Mouse (Mus musculus): ENCODE measurements around the gene Cmtm1. TPM values are rescaled to one million over a fixed set of nuclear protein-coding genes. Genes with fewer than 3 reads are reported as not detected.
A peak's percentile ranks its signal among the peaks of the same experiment; 100 is the strongest.

The Cmtm1 gene
- total RNA-seq, 1 experiment = not detected

DNA sequence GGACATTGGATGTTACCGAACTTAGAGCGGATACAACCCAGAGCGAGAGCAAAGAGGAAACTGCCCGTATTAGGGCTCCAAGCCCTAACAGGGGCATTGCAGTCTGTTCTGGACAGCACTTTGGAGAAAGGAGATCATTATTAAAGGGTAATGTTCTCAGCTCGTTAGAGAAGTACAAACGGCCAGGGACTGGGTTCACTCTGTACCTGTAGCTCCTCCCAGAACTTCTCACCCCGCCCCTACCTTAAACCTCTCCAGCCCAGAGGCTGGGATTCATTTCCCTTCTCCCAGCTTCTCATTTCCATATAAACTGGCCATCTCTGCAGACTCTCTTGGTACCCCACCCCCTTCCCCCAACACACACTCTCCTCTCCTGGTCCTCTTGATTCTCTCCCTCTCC lies 58.5 kb downstream of the Cmtm1 start:
- H3K27ac ChIP-seq (ENCODE audit: insufficient read depth, low read depth, low read length, poor library complexity, severe bottlenecking) = no peak overlapping the region

DNA sequence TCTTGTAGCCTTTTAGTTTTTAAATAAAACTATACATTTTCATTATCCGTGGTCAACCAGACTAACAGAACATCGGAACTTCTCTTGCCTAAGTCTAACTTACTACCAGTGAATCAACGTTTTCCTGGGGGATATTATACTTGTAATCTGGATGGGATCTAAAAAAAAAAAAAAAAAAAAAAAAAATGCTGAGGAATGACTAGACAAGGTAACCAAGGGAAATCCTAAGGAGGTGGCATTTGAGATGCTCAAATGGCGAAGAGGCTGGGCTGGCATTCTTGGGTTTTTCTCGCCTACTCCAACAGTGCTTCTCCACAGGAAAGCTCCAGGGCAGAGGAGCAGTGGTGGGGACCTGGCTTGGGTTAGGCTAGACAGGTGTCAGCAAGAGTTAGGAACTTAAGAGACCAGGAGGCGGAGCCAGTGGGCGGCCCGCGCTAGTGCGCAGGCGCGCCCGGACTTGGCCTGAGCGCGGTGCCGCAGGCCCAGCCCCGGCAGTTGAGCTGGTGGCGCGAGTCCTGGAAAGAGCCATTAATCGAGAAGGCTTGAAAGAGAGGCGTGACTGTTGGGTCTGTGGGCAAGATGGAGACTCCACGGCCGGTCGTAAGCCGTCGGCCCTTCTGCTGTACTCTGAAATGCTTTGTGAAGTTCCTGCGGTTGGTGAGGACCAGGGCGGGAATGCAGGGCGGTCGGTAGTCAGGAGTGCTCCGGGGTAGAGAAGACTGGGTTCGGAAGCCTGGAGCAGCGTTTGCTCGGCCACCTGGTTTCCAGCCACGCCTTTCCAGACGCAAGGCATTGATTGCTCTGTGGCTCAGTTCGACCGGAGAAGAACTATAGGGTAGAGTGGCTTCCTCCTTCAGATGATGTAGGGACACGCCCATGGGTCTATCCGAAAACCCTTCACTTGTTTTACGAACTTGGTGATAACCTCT lies 59.2 kb downstream of the Cmtm1 start, which contains the start of gene Cklf:
Gene Cklf (plus strand): TSS at position 423 of the 929 bp plus-strand sequence.
- Histone ChIP-seq H3K9me3 (ENCODE audit: control insufficient read depth, insufficient read depth, low read depth, low read length) (no peaks in the 10 kb centered on the region), H3K36me3 (ENCODE audit: control insufficient read depth, insufficient read depth, low read length, poor library complexity, severe bottlenecking) (no peaks in the 10 kb centered on the region), H3K27ac (ENCODE audit: insufficient read depth, low read depth, low read length, poor library complexity, severe bottlenecking) (peak within 1 kb of the TSS; percentile 63; the same call in 1 of the 2 replicates), H3K4me1 (ENCODE audit: control insufficient read depth in 2 of 2, insufficient read depth in 2 of 2, low read length in 2 of 2, poor library complexity in 1 of 2) (peaks cover 0 to 6% of the 10 kb centered on the region in 2 experiments; a peak in 1 of 4 replicates), H3K9ac (ENCODE audit: insufficient read depth, low read depth, low read length, poor library complexity, severe bottlenecking) (peak within 1 kb of the TSS; percentile 91), H3K4me3 (ENCODE audit: insufficient read depth in 1 of 2, low read depth in 1 of 2, low read length in 2 of 2, poor library complexity in 1 of 2, severe bottlenecking in 1 of 2) (peak within 1 kb of the TSS; percentile 86 to 88)
- peak; percentile 90 for DNase-seq (ENCODE audit: low read depth, low spot score)
- in situ Hi-C loops (cut with MboI; ENCODE audit: low sequenced_read_pairs in 2 of 2, unreplicated experiment in 2 of 2) = no loop called here
- TF ChIP-seq ZC3H11A (IDR thresholded peaks at IDR 0.05; ENCODE audit: borderline replicate concordance, low read depth, low read length) (no peak), HCFC1 (IDR thresholded peaks at IDR 0.05; ENCODE audit: borderline replicate concordance, insufficient read depth, low read length) (0 out of 2 replicates have a peak, but pooled peaks have one; percentile 32), CHD2 (IDR thresholded peaks at IDR 0.05; ENCODE audit: low read depth, low read length) (no peak), ZNF384 (IDR thresholded peaks at IDR 0.05; ENCODE audit: low read depth, low read length) (peak; percentile 91), MAFK (IDR thresholded peaks at IDR 0.05; ENCODE audit: insufficient read depth, low read depth, low read length) (no peak)

More for the DNA sequence above, 58.5 kb downstream of the Cmtm1 start:
- Histone ChIP-seq H3K36me3 (ENCODE audit: control insufficient read depth, insufficient read depth, low read length, poor library complexity, severe bottlenecking) (no peaks in the 10 kb centered on the region), H3K4me1 (ENCODE audit: control insufficient read depth in 2 of 2, insufficient read depth in 2 of 2, low read length in 2 of 2, poor library complexity in 1 of 2) (peaks cover 0 to 6% of the 10 kb centered on the region in 2 experiments; a peak in 1 of 4 replicates), H3K4me3 (ENCODE audit: insufficient read depth in 1 of 2, low read depth in 1 of 2, low read length in 2 of 2, poor library complexity in 1 of 2, severe bottlenecking in 1 of 2) (peak overlapping the region; percentile 86 to 88), H3K9me3 (ENCODE audit: control insufficient read depth, insufficient read depth, low read depth, low read length) (no peaks in the 10 kb centered on the region), H3K9ac (ENCODE audit: insufficient read depth, low read depth, low read length, poor library complexity, severe bottlenecking) (peak overlapping the region; percentile 35; the same call in 1 of the 2 replicates)
- no peak for DNase-seq (ENCODE audit: low read depth, low spot score)
- TF ChIP-seq HCFC1 (IDR thresholded peaks at IDR 0.05; ENCODE audit: borderline replicate concordance, insufficient read depth, low read length) (no peak), MAFK (IDR thresholded peaks at IDR 0.05; ENCODE audit: insufficient read depth, low read depth, low read length) (no peak), ZC3H11A (IDR thresholded peaks at IDR 0.05; ENCODE audit: borderline replicate concordance, low read depth, low read length) (no peak), CHD2 (IDR thresholded peaks at IDR 0.05; ENCODE audit: low read depth, low read length) (no peak), ZNF384 (IDR thresholded peaks at IDR 0.05; ENCODE audit: low read depth, low read length) (no peak)
- in situ Hi-C loops (cut with MboI; ENCODE audit: low sequenced_read_pairs in 2 of 2, unreplicated experiment in 2 of 2) = no loop called here

GRCm38 (mm10) chr8:104249442-104249996 lies 60.4 kb downstream of the Cmtm1 start:
- no peak for DNase-seq (ENCODE audit: low read depth, low spot score)
- Histone ChIP-seq H3K4me3 (ENCODE audit: insufficient read depth in 1 of 2, low read depth in 1 of 2, low read length in 2 of 2, poor library complexity in 1 of 2, severe bottlenecking in 1 of 2) (no peak overlapping the region), H3K9ac (ENCODE audit: insufficient read depth, low read depth, low read length, poor library complexity, severe bottlenecking) (no peak overlapping the region), H3K36me3 (ENCODE audit: control insufficient read depth, insufficient read depth, low read length, poor library complexity, severe bottlenecking) (no peaks in the 10 kb centered on the region; the same call in 1 of the 2 replicates), H3K4me1 (ENCODE audit: control insufficient read depth in 2 of 2, insufficient read depth in 2 of 2, low read length in 2 of 2, poor library complexity in 1 of 2) (peaks cover 0 to 6% of the 10 kb centered on the region in 2 experiments; a peak in 1 of 4 replicates), H3K27ac (ENCODE audit: insufficient read depth, low read depth, low read length, poor library complexity, severe bottlenecking) (no peak overlapping the region), H3K9me3 (ENCODE audit: control insufficient read depth, insufficient read depth, low read depth, low read length) (no peaks in the 10 kb centered on the region)
- in situ Hi-C loops (cut with MboI; ENCODE audit: low sequenced_read_pairs in 2 of 2, unreplicated experiment in 2 of 2) = no loop called here
- no peak for TF ChIP-seq ZC3H11A (IDR thresholded peaks at IDR 0.05; ENCODE audit: borderline replicate concordance, low read depth, low read length)
- TF ChIP-seq HCFC1 (IDR thresholded peaks at IDR 0.05; ENCODE audit: borderline replicate concordance, insufficient read depth, low read length) = no peak
- no peak for TF ChIP-seq CHD2 (IDR thresholded peaks at IDR 0.05; ENCODE audit: low read depth, low read length)
- no peak for TF ChIP-seq MAFK (IDR thresholded peaks at IDR 0.05; ENCODE audit: insufficient read depth, low read depth, low read length)
- no peak for TF ChIP-seq ZNF384 (IDR thresholded peaks at IDR 0.05; ENCODE audit: low read depth, low read length)

- H3K9ac ChIP-seq (ENCODE audit: insufficient read depth, low read depth, low read length, poor library complexity, severe bottlenecking) = peak within 1 kb of the TSS; percentile 87
- TF ChIP-seq ZC3H11A (IDR thresholded peaks at IDR 0.05; ENCODE audit: borderline replicate concordance, low read depth, low read length) = no peak
- in situ Hi-C loops (cut with MboI; ENCODE audit: low sequenced_read_pairs in 2 of 2, unreplicated experiment in 2 of 2) = no loop called here
- no peaks in the 10 kb centered on the region for H3K9me3 ChIP-seq (ENCODE audit: control insufficient read depth, insufficient read depth, low read depth, low read length)
- DNase-seq (ENCODE audit: low read depth, low spot score) = no peak
- H3K4me3 ChIP-seq (ENCODE audit: insufficient read depth in 1 of 2, low read depth in 1 of 2, low read length in 2 of 2, poor library complexity in 1 of 2, severe bottlenecking in 1 of 2) = peak within 1 kb of the TSS; percentile 96 to 97
- H3K27ac ChIP-seq (ENCODE audit: insufficient read depth, low read depth, low read length, poor library complexity, severe bottlenecking) = no peak within 1 kb of the TSS
- peaks cover 0 to 6% of the 10 kb centered on the region in 2 experiments; a peak in 1 of 4 replicates for H3K4me1 ChIP-seq (ENCODE audit: control insufficient read depth in 2 of 2, insufficient read depth in 2 of 2, low read length in 2 of 2, poor library complexity in 1 of 2)
- no peaks in the 10 kb centered on the region; the same call in 1 of the 2 replicates for H3K36me3 ChIP-seq (ENCODE audit: control insufficient read depth, insufficient read depth, low read length, poor library complexity, severe bottlenecking)
These were observed 61.7 kb downstream of the Cmtm1 start, which contains the start of gene Tk2 for GRCm38 (mm10) chr8:104248276-104248675. Tk2 (minus strand) TSS chr8:104248558.

Measured in ES-E14 (cell line).